Mouse (Mus musculus) CH12.LX (cell line): ENCODE measurements around the gene Stt3a. TPM values are rescaled to one million over a fixed set of nuclear protein-coding genes. Genes with fewer than 3 reads are reported as not detected.
A peak's percentile ranks its signal among the peaks of the same experiment; 100 is the strongest.

ENCODE experiments used
- DNase-seq: peaks from one replicate; pipeline ENCODE4 v3.0.0-alpha.2; 2013; ENCODE audit errors: extremely low read depth
- H3K27ac ChIP-seq: 2 replicates; pipeline ENCODE4 v1.5.1; 2012; ENCODE audit warnings: low read depth, mild to moderate bottlenecking, control low read depth, moderate library complexity; ENCODE audit not compliant: insufficient read depth
- H3K27me3 ChIP-seq: replicated peaks from 2 replicates; pipeline ENCODE3; 2012; ENCODE audit warnings: inconsistent platforms
- H3K36me3 ChIP-seq, 2 experiments: replicated peaks in 1 of 2; 2 replicates each; pipeline versions ENCODE3 to v1.6.1; 2012; ENCODE audit warnings: inconsistent platforms in 1 of 2, low read length in 1 of 2, mild to moderate bottlenecking in 1 of 2, mixed read lengths in 1 of 2, moderate library complexity in 1 of 2; ENCODE audit not compliant: control insufficient read depth in 1 of 2, insufficient read depth in 1 of 2
- H3K4me1 ChIP-seq, 2 experiments: 2 replicates each; pipeline ENCODE4 v1.6.1; 2012; ENCODE audit warnings: inconsistent platforms in 1 of 2, moderate library complexity in 1 of 2; ENCODE audit not compliant: insufficient read depth in 2 of 2, control insufficient read depth in 1 of 2
- H3K4me2 ChIP-seq: 2 replicates; pipeline ENCODE4 v1.6.1; 2012; ENCODE audit warnings: low read depth, mild to moderate bottlenecking, control low read depth; ENCODE audit not compliant: poor library complexity, insufficient read depth, severe bottlenecking
- H3K4me3 ChIP-seq, 3 experiments: fragments of 150-350 bp in 1 of 3; sonication (generic) in 1 of 3; replicated peaks in 1 of 3; 2 replicates each; pipeline versions ENCODE3 to v1.5.1; 2011 to 2012; ENCODE audit warnings: low read depth in 2 of 3, low read length in 2 of 3, mild to moderate bottlenecking in 2 of 3, moderate library complexity in 2 of 3, control low read depth in 1 of 3, improper control_type of control experiment in 1 of 3, inconsistent platforms in 1 of 3, mixed read lengths in 1 of 3; ENCODE audit not compliant: poor library complexity in 1 of 3
- H3K79me2 ChIP-seq: replicated peaks from 2 replicates; pipeline ENCODE4 v1.6.1; 2012; ENCODE audit warnings: mild to moderate bottlenecking, moderate library complexity; ENCODE audit not compliant: control insufficient read depth, poor library complexity, insufficient read depth, severe bottlenecking; ENCODE audit errors: extremely low read depth
- H3K9ac ChIP-seq: 2 replicates; pipeline ENCODE4 v1.6.1; 2012; ENCODE audit warnings: low read depth, mild to moderate bottlenecking, control low read depth, moderate library complexity; ENCODE audit not compliant: insufficient read depth
- H3K9me3 ChIP-seq: replicated peaks from 2 replicates; pipeline ENCODE3; 2012; ENCODE audit warnings: low read length, inconsistent platforms, mixed read lengths
- CHD1 ChIP-seq: IDR thresholded peaks from 2 replicates; pipeline ENCODE4 v1.6.1; 2012; ENCODE audit warnings: low read depth, low read length, improper control_type of control experiment, inconsistent platforms
- CHD2 ChIP-seq: IDR thresholded peaks from 2 replicates; pipeline ENCODE4 v1.6.1; 2011; ENCODE audit warnings: low read length, improper control_type of control experiment
- CTCF ChIP-seq, 2 experiments: IDR thresholded peaks in 1 of 2; conservative IDR thresholded peaks in 1 of 2; 2 replicates each; pipeline ENCODE4 v1.5.1; 2011 to 2012; ENCODE audit warnings: low read depth in 2 of 2, low read length in 2 of 2, improper control_type of control experiment in 1 of 2, inconsistent platforms in 1 of 2, mild to moderate bottlenecking in 1 of 2, moderate library complexity in 1 of 2
- E2F4 ChIP-seq: IDR thresholded peaks from 2 replicates; pipeline ENCODE4 v1.6.1; 2011; ENCODE audit warnings: low read depth, low read length, improper control_type of control experiment; ENCODE audit not compliant: insufficient replicate concordance
- EP300 ChIP-seq: IDR thresholded peaks from 2 replicates; pipeline ENCODE4 v1.6.1; 2011; ENCODE audit warnings: low read length, improper control_type of control experiment
- ETS1 ChIP-seq: conservative IDR thresholded peaks from 2 replicates; pipeline ENCODE4 v1.6.1; 2012; ENCODE audit warnings: low read depth, mild to moderate bottlenecking, inconsistent platforms, low read length, improper control_type of control experiment, moderate library complexity
- GABPA ChIP-seq: IDR thresholded peaks from 2 replicates; pipeline ENCODE4 v1.6.1; 2012; ENCODE audit warnings: low read depth, low read length, improper control_type of control experiment, inconsistent platforms; ENCODE audit not compliant: insufficient replicate concordance
- JUN ChIP-seq: IDR thresholded peaks from 2 replicates; pipeline ENCODE4 v1.6.1; 2011; ENCODE audit warnings: low read depth, mild to moderate bottlenecking, low read length, improper control_type of control experiment, moderate library complexity; ENCODE audit not compliant: insufficient read depth
- JUND ChIP-seq: conservative IDR thresholded peaks from 2 replicates; pipeline ENCODE4 v1.6.1; 2011; ENCODE audit warnings: low read depth, low read length, improper control_type of control experiment
- KAT2A ChIP-seq: IDR thresholded peaks from 2 replicates; pipeline ENCODE4 v1.6.1; 2012; ENCODE audit warnings: low read length, improper control_type of control experiment, inconsistent platforms; ENCODE audit not compliant: insufficient replicate concordance
- MAFK ChIP-seq: IDR thresholded peaks from 2 replicates; pipeline ENCODE4 v1.6.1; 2011; ENCODE audit warnings: low read length, improper control_type of control experiment; ENCODE audit not compliant: insufficient replicate concordance
- MAX ChIP-seq: IDR thresholded peaks from 2 replicates; pipeline ENCODE4 v1.6.1; 2011; ENCODE audit warnings: low read length, improper control_type of control experiment
- MAZ ChIP-seq: IDR thresholded peaks from 2 replicates; pipeline ENCODE4 v1.6.1; 2012; ENCODE audit warnings: low read depth, mild to moderate bottlenecking, inconsistent platforms, low read length, improper control_type of control experiment, moderate library complexity
- MEF2A ChIP-seq: IDR thresholded peaks from 2 replicates; pipeline ENCODE4 v1.6.1; 2014; ENCODE audit warnings: low read depth, mild to moderate bottlenecking, inconsistent platforms, low read length, improper control_type of control experiment, borderline replicate concordance
- NELFE ChIP-seq: IDR thresholded peaks from 2 replicates; pipeline ENCODE4 v1.6.1; 2011; ENCODE audit warnings: low read depth, low read length, improper control_type of control experiment
- NRF1 ChIP-seq: IDR thresholded peaks from 2 replicates; pipeline ENCODE4 v1.6.1; 2014; ENCODE audit warnings: low read depth, mild to moderate bottlenecking, inconsistent platforms, low read length, improper control_type of control experiment, moderate library complexity
- POLR2A ChIP-seq: IDR thresholded peaks from 2 replicates; pipeline ENCODE4 v1.6.1; 2011; ENCODE audit warnings: low read depth, mild to moderate bottlenecking, improper control_type of control experiment, low read length
- RAD21 ChIP-seq: IDR thresholded peaks from 2 replicates; pipeline ENCODE4 v1.6.1; 2011; ENCODE audit warnings: low read depth, mild to moderate bottlenecking, low read length, improper control_type of control experiment, moderate library complexity
- RCOR1 ChIP-seq: conservative IDR thresholded peaks from 2 replicates; pipeline ENCODE4 v1.6.1; 2012; ENCODE audit warnings: low read depth, mild to moderate bottlenecking, inconsistent platforms, low read length, improper control_type of control experiment
- SMC3 ChIP-seq: IDR thresholded peaks from 2 replicates; pipeline ENCODE4 v1.6.1; 2011; ENCODE audit warnings: low read depth, low read length, improper control_type of control experiment
- TCF12 ChIP-seq: IDR thresholded peaks from 2 replicates; pipeline ENCODE4 v1.6.1; 2014; ENCODE audit warnings: low read depth, mild to moderate bottlenecking, inconsistent platforms, low read length, improper control_type of control experiment
- UBTF ChIP-seq: IDR thresholded peaks from 2 replicates; pipeline ENCODE4 v1.6.1; 2012; ENCODE audit warnings: low read depth, mild to moderate bottlenecking, inconsistent platforms, low read length, improper control_type of control experiment, moderate library complexity
- USF2 ChIP-seq: conservative IDR thresholded peaks from 2 replicates; pipeline ENCODE4 v1.6.1; 2011; ENCODE audit warnings: low read depth, low read length, improper control_type of control experiment
- ZKSCAN1 ChIP-seq: IDR thresholded peaks from 2 replicates; pipeline ENCODE4 v1.6.1; 2012; ENCODE audit warnings: low read depth, inconsistent platforms, low read length, improper control_type of control experiment, borderline replicate concordance
- ZNF384 ChIP-seq: IDR thresholded peaks from 2 replicates; pipeline ENCODE4 v1.6.1; 2012; ENCODE audit warnings: low read depth, low read length, improper control_type of control experiment, inconsistent platforms
- dilution Hi-C: fragments of 300-500 bp; cut with MboI; formaldehyde crosslinking; loops from 2 replicates; pipeline ENCODE4 v1.14.3; 2020; ENCODE audit warnings: low sequenced_read_pairs; ENCODE audit not compliant: extremely low pct_unique_long_range_greater_than_20kb, extremely low pct_ligation_motif_present
- in situ Hi-C: fragments of 300-500 bp; cut with MboI; formaldehyde crosslinking; loops from 3 replicates; pipeline ENCODE4 v1.14.3; 2019; ENCODE audit warnings: low sequenced_read_pairs, low pct_ligation_motif_present, low pct_unique_long_range_greater_than_20kb, mixed read lengths
- polyA plus RNA-seq: library from polyadenylated mRNA; unstranded; fragments of >175 nt; gene quantifications from 2 replicates; pipeline ENCODE4 v1.2.1, GENCODE M21; 2012; ENCODE audit warnings: low read depth; ENCODE audit not compliant: insufficient read length
- total RNA-seq, 2 experiments: library from RNA; depleted of rRNA; stranded (reverse); fragments of 300-350 nt in 1 of 2; fragments of >200 nt in 1 of 2; gene quantifications; 2 replicates each; pipeline ENCODE4 v1.2.3; 2012 to 2014

Stt3a gene
- total and polyA plus RNA-seq, 3 experiments = 280 to 559 (median 395) TPM

DNA sequence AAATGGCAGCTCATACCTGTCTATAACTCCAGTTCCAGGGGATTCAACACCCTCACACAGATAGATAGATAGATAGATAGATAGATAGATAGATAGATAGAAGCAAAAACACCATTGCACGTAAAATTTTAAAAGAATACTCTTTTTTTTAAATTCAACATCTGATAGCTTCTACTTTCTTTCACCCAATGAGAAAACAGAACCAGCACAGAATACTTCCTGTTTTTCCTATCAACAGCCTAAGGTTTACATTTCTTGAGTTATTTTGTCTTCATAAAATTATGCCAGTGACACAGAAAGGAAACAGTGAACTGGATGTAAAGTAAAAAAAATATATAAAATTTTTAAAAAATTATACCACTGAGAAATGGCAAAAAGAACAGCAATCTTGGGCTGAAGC is 3.1 kb downstream of the Stt3a start:
- H3K4me1 ChIP-seq = peaks cover 0 to 20% of the 10 kb centered on the region in 2 experiments; a peak in 2 of 4 replicates
- H3K27ac ChIP-seq = no peak overlapping the region
- in situ Hi-C loops = no loop called here
- no peaks in the 10 kb centered on the region for H3K9me3 ChIP-seq
- DNase-seq = no peak
- H3K79me2 ChIP-seq = peaks cover 48% of the 10 kb centered on the region
- no peak overlapping the region for H3K9ac ChIP-seq
- TF ChIP-seq NELFE (no peak), SMC3 (no peak), USF2 (no peak), EP300 (no peak), MAX (no peak), POLR2A (no peak), NRF1 (no peak), ETS1 (no peak), CHD1 (no peak), RAD21 (no peak), CHD2 (no peak), CTCF (conservative IDR thresholded peaks at IDR 0.05 in 1 of 2, IDR thresholded peaks at IDR 0.05 in 1 of 2; ENCODE audit: low read depth in 2 of 2, low read length in 2 of 2) (no peak), JUND (no peak), ZKSCAN1 (no peak), E2F4 (no peak), MAZ (no peak)
- H3K4me3 ChIP-seq = no peak overlapping the region
- H3K36me3 ChIP-seq = peaks cover 30 to 47% of the 10 kb centered on the region in 2 experiments
- no peaks in the 10 kb centered on the region for H3K27me3 ChIP-seq
- dilution Hi-C loops = no loop called here
- no peak overlapping the region for H3K4me2 ChIP-seq

DNA sequence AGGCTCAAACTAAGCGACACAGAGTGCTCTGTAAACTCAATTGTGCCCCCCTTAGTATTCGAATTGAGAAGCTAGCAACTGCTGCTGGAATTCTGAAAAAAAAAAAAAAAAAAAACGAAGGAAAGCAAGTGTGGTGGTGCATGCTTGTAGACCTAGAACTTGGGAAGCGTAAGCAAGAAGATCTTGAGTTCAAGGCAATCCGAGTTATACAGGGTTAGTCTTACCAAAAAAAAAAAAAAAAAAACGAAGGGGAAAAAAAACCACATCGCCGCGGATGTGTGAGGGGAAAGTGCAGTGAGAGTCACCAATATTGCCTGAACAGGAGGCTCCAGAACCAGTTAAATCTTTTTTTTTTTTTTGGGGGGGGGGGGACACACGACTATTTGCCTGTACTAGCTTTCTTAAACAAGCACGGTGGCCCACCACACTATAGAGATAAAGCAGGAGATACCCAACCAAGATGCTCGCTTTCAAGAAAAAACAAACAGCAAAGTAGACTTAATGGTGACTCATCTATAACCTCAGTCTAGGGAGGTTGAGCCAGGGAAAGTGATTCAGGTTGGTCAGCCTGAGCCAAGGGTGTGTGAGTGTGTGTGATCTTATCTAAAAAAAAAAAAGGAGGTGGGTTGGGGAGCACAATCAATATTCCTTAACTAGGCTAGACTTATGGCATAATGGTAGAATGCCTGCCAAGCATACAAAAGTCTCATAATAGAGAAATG is 40.3 kb downstream of the Stt3a start, which contains the start of gene Chek1:
Gene Chek1, minus strand, starts transcription at position 32 of the 722 bp plus-strand sequence.
- peaks cover 17% of the 10 kb centered on the region for H3K79me2 ChIP-seq
- peak within 1 kb of the TSS; percentile 79 for H3K9ac ChIP-seq
- H3K4me3 ChIP-seq = peak within 1 kb of the TSS; percentile 69 to 88 (median 80)
- H3K36me3 ChIP-seq = peaks cover 9 to 48% of the 10 kb centered on the region in 2 experiments
- DNase-seq = peak; percentile 45
- no peaks in the 10 kb centered on the region for H3K9me3 ChIP-seq
- TF ChIP-seq JUN (no peak), NRF1 (no peak), MAFK (no peak), TCF12 (no peak), UBTF (0 out of 2 replicates have a peak, but pooled peaks have one; percentile 40), RCOR1 (no peak), GABPA (no peak), ZNF384 (peak; percentile 87), KAT2A (no peak), SMC3 (no peak), NELFE (no peak; the same call in 1 of the 2 replicates), MEF2A (no peak)
- no peaks in the 10 kb centered on the region for H3K27me3 ChIP-seq
- peak within 1 kb of the TSS; percentile 70 for H3K27ac ChIP-seq
- dilution Hi-C loops (no loop called here), in situ Hi-C loops (no loop called here)
- H3K4me2 ChIP-seq = peak within 1 kb of the TSS; percentile 92
- H3K4me1 ChIP-seq = peaks cover 0 to 27% of the 10 kb centered on the region in 2 experiments; a peak in 1 of 4 replicates
